Mouse (Mus musculus): Measurements from ENCODE around the gene Fsip1. TPM values are rescaled to one million over a fixed set of nuclear protein-coding genes. Genes with fewer than 3 reads are reported as not detected.

The Fsip1 gene
- polyA plus RNA-seq, 1 experiment from 2014 or later = 0.96 TPM

GRCm38 (mm10) chr2:118141651-118142050, 115.1 kb downstream of the Fsip1 start:
- no peak for TF ChIP-seq CTCF (IDR thresholded peaks at IDR 0.05; ENCODE audit: low read depth)
- no peak overlapping the region for H3K9ac ChIP-seq (ENCODE audit: low read depth, low read length)
- WGBS = 92% methylated on average over 10 of the region's 10 CpGs
- no peak overlapping the region for H3K4me2 ChIP-seq (ENCODE audit: low read length)
- ATAC-seq (replicated peaks; ENCODE audit: low FRiP score, low read depth) (no peak), DNase-seq (ENCODE audit: low spot score) (no peak)
- H3K27me3 ChIP-seq (ENCODE audit: insufficient read depth, low read length) = no peaks in the 10 kb centered on the region
- H3K36me3 ChIP-seq (ENCODE audit: insufficient read depth, low read length) = no peaks in the 10 kb centered on the region
- H3K4me1 ChIP-seq (replicated peaks; ENCODE audit: insufficient read depth, low read length) = no peaks in the 10 kb centered on the region
- H3K4me3 ChIP-seq (replicated peaks; ENCODE audit: low read depth, low read length) = no peak overlapping the region
- H3K9me3 ChIP-seq (replicated peaks; ENCODE audit: low read length) = no peaks in the 10 kb centered on the region
- no peak overlapping the region for H3K27ac ChIP-seq

- H3K36me3 ChIP-seq (ENCODE audit: insufficient read depth, low read length) = no peaks in the 10 kb centered on the region
- DNase-seq (ENCODE audit: low spot score) = no peak
Observed at GRCm38 (mm10) chr2:118139261-118139660, 117.5 kb downstream of the Fsip1 start.

GRCm38 (mm10) chr2:118137776-118138175, 119.0 kb downstream of the Fsip1 start:
- H3K9ac ChIP-seq (ENCODE audit: low read depth, low read length) = no peak overlapping the region
- H3K9me3 ChIP-seq (replicated peaks; ENCODE audit: low read length) = no peaks in the 10 kb centered on the region
- DNase-seq (ENCODE audit: low spot score) = no peak
- no peak for ATAC-seq (replicated peaks; ENCODE audit: low FRiP score, low read depth)
- WGBS = 87% methylated on average over 2 of the region's 2 CpGs
- H3K36me3 ChIP-seq (ENCODE audit: insufficient read depth, low read length) = no peaks in the 10 kb centered on the region
- no peak overlapping the region for H3K27ac ChIP-seq
- H3K27me3 ChIP-seq (ENCODE audit: insufficient read depth, low read length) = no peaks in the 10 kb centered on the region
- no peak overlapping the region for H3K4me2 ChIP-seq (ENCODE audit: low read length)
- no peaks in the 10 kb centered on the region for H3K4me1 ChIP-seq (replicated peaks; ENCODE audit: insufficient read depth, low read length)
- H3K4me3 ChIP-seq (replicated peaks; ENCODE audit: low read depth, low read length) = no peak overlapping the region
- no peak for TF ChIP-seq CTCF (IDR thresholded peaks at IDR 0.05; ENCODE audit: low read depth)

More at GRCm38 (mm10) chr2:118139261-118139660, 117.5 kb downstream of the Fsip1 start:
- ATAC-seq (replicated peaks; ENCODE audit: low FRiP score, low read depth) = no peak
- no peaks in the 10 kb centered on the region for H3K4me1 ChIP-seq (replicated peaks; ENCODE audit: insufficient read depth, low read length)
- 66% methylated on average over 6 of the region's 6 CpGs for WGBS
- H3K4me3 ChIP-seq (replicated peaks; ENCODE audit: low read depth, low read length) = no peak overlapping the region
- H3K9me3 ChIP-seq (replicated peaks; ENCODE audit: low read length) = no peaks in the 10 kb centered on the region
- no peaks in the 10 kb centered on the region for H3K27me3 ChIP-seq (ENCODE audit: insufficient read depth, low read length)
- TF ChIP-seq CTCF (IDR thresholded peaks at IDR 0.05; ENCODE audit: low read depth) = no peak
- no peak overlapping the region for H3K4me2 ChIP-seq (ENCODE audit: low read length)
- H3K9ac ChIP-seq (ENCODE audit: low read depth, low read length) = no peak overlapping the region
- no peak overlapping the region for H3K27ac ChIP-seq

GRCm38 (mm10) chr2:118137071-118137470, 119.7 kb downstream of the Fsip1 start:
- Histone ChIP-seq H3K27ac (no peak overlapping the region), H3K27me3 (ENCODE audit: insufficient read depth, low read length) (no peaks in the 10 kb centered on the region), H3K36me3 (ENCODE audit: insufficient read depth, low read length) (no peaks in the 10 kb centered on the region), H3K4me3 (replicated peaks; ENCODE audit: low read depth, low read length) (no peak overlapping the region), H3K9ac (ENCODE audit: low read depth, low read length) (no peak overlapping the region), H3K4me1 (replicated peaks; ENCODE audit: insufficient read depth, low read length) (no peaks in the 10 kb centered on the region), H3K4me2 (ENCODE audit: low read length) (no peak overlapping the region), H3K9me3 (replicated peaks; ENCODE audit: low read length) (no peaks in the 10 kb centered on the region)
- no peak for TF ChIP-seq CTCF (IDR thresholded peaks at IDR 0.05; ENCODE audit: low read depth)
- DNase-seq (ENCODE audit: low spot score) (no peak), ATAC-seq (replicated peaks; ENCODE audit: low FRiP score, low read depth) (no peak)
- WGBS = 80% methylated on average over 9 of the region's 9 CpGs

- no peak overlapping the region for H3K4me2 ChIP-seq (ENCODE audit: low read length)
- peaks cover 14% of the 10 kb centered on the region; the same call in 1 of the 2 replicates for H3K36me3 ChIP-seq (ENCODE audit: insufficient read depth, low read length)
- 16% methylated on average over 3 of the region's 3 CpGs for WGBS
- no peak for TF ChIP-seq CTCF (IDR thresholded peaks at IDR 0.05; ENCODE audit: low read depth)
- H3K4me1 ChIP-seq (replicated peaks; ENCODE audit: insufficient read depth, low read length) = 0 out of 2 replicates have a peak, but pooled peaks cover 7% of the 10 kb centered on the region
- no peaks in the 10 kb centered on the region for H3K27me3 ChIP-seq (ENCODE audit: insufficient read depth, low read length)
- H3K9ac ChIP-seq (ENCODE audit: low read depth, low read length) = no peak overlapping the region
- DNase-seq (ENCODE audit: low spot score) (peak; percentile 59), ATAC-seq (replicated peaks; ENCODE audit: low FRiP score, low read depth) (no peak)
- H3K27ac ChIP-seq = no peak overlapping the region
- no peaks in the 10 kb centered on the region for H3K9me3 ChIP-seq (replicated peaks; ENCODE audit: low read length)
- H3K4me3 ChIP-seq (replicated peaks; ENCODE audit: low read depth, low read length) = no peak overlapping the region
Observed at GRCm38 (mm10) chr2:118128313-118128712, 128.5 kb downstream of the Fsip1 start.

- no peak for DNase-seq (ENCODE audit: low spot score)
Observed at GRCm38 (mm10) chr2:118127516-118128288, 129.1 kb downstream of the Fsip1 start.

More at GRCm38 (mm10) chr2:118127516-118128288, 129.1 kb downstream of the Fsip1 start:
- H3K4me1 ChIP-seq (replicated peaks; ENCODE audit: insufficient read depth, low read length) = 0 out of 2 replicates have a peak, but pooled peaks cover 7% of the 10 kb centered on the region
- 67% methylated on average over 5 of the region's 5 CpGs for WGBS
- H3K36me3 ChIP-seq (ENCODE audit: insufficient read depth, low read length) = peaks cover 17% of the 10 kb centered on the region; the same call in 1 of the 2 replicates
- H3K27me3 ChIP-seq (ENCODE audit: insufficient read depth, low read length) = no peaks in the 10 kb centered on the region
- no peak for TF ChIP-seq CTCF (IDR thresholded peaks at IDR 0.05; ENCODE audit: low read depth)
- H3K9me3 ChIP-seq (replicated peaks; ENCODE audit: low read length) = no peaks in the 10 kb centered on the region
- no peak overlapping the region for H3K4me2 ChIP-seq (ENCODE audit: low read length)
- no peak overlapping the region for H3K27ac ChIP-seq
- no peak for ATAC-seq (replicated peaks; ENCODE audit: low FRiP score, low read depth)
- no peak overlapping the region for H3K4me3 ChIP-seq (replicated peaks; ENCODE audit: low read depth, low read length)
- no peak overlapping the region for H3K9ac ChIP-seq (ENCODE audit: low read depth, low read length)
